Mouse (Mus musculus): ENCODE measurements around the gene Kras. TPM values are rescaled to one million over a fixed set of nuclear protein-coding genes. Genes with fewer than 3 reads are reported as not detected.

Kras gene
- polyA plus RNA-seq (2014; fragmentation: Illumina TruSeq; extraction: RNeasy Lipid Tissue Mini Kit (QIAGEN cat#74804); ENCODE audit: low read depth, low replicate concordance): 29.9 TPM

DNA sequence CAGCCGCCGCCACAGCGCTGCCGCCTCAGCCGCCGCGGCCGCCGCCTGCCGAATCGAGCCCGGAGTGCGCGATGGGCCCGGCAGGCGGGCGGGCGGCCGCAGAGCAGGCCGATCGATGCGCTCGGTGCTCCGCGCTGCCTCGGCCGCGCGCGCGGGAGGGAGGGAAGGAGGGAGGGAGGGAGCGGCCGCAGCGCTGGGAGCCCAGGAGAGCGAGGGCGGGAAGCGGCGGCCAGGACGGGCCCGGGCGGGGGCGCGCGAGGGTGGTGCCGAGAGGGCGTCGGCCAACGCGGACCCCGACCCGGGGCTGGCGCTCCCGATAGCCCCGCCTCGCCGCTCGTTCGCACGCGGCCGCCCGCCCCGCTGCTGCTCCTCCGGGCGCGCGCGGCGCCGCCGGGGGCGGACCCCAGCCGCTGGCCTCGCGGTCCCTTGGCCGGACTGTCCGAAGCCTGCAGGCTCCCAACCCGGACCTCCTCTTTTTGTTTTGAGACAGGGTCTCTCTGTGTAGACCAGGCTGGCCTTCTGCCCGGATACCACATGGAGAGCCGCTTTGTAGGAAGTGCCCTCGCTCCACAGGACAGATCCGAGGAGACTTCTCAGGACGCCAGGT is at the start of gene Kras:
Kras (minus strand) TSS at position 55 of the 607 bp plus-strand sequence.

DNA sequence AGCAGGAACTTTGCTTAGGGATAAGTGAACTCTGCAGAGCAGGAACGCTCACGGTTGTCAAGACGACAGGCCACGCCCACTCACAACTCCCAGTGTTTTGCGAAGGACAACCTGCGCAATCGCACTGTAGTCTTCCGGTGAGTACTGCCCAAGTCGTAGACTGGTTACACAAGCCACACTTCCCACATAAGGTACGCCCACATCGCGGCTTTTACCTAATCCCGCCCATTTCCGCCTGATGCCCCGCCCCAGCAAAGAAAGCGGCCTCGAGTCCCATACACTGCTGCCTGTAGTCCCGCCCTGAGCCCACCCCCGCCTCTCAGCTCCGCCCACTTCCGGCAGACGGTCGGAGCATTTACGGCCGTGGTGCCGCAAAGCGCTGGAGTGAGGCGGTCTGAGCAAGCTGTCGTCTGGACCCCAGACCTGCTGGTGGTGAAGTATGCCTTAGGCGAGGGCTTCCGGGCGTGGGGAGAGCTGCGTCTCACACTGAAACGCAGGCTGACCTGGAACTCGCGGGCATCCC is 39.2 kb downstream of the Kras start, which contains the start of the genes Casc1 and Etfrf1:
Casc1 (minus strand) TSS at position 190 of the 523 bp plus-strand sequence.
Etfrf1 (plus strand) TSS at position 319 of the 523 bp plus-strand sequence.

Other genes with a start within 250 kb of the Kras start
- 5.4 TPM for gene Bcat1, start 174.1 kb downstream of the Kras start, polyA plus RNA-seq (2014; fragmentation: Illumina TruSeq; extraction: RNeasy Lipid Tissue Mini Kit (QIAGEN cat#74804); ENCODE audit: low read depth, low replicate concordance)
- 6.9 TPM for gene Lrmp, start 134.6 kb downstream of the Kras start, polyA plus RNA-seq (2014; fragmentation: Illumina TruSeq; extraction: RNeasy Lipid Tissue Mini Kit (QIAGEN cat#74804); ENCODE audit: low read depth, low replicate concordance)
- 4.6 TPM for gene Casc1, start 39.2 kb downstream of the Kras start, polyA plus RNA-seq (2014; fragmentation: Illumina TruSeq; extraction: RNeasy Lipid Tissue Mini Kit (QIAGEN cat#74804); ENCODE audit: low read depth, low replicate concordance)
- 58.8 TPM for gene Etfrf1, start 39.1 kb downstream of the Kras start, polyA plus RNA-seq (2014; fragmentation: Illumina TruSeq; extraction: RNeasy Lipid Tissue Mini Kit (QIAGEN cat#74804); ENCODE audit: low read depth, low replicate concordance)